Mouse (Mus musculus): ENCODE measurements at regions not wholly inside any gene's neighbourhood (a gene's known extent, or its start where the extent isn't known, plus 50 kb on each side); places are given as distances from the start of the nearest gene placed in this dataset.

GRCm38 (mm10) chr12:96828415-96828814 is 1136.4 kb downstream of the Flrt2 start:
- TF ChIP-seq CTCF (IDR thresholded peaks at IDR 0.05): no peak
- TF ChIP-seq EP300 (IDR thresholded peaks at IDR 0.05): no peak

Measured in lung, postnatal 0 days (tissue).